Mouse (Mus musculus) E14TG2a.4 (cell line): ENCODE measurements at regions not wholly inside any gene's neighbourhood (a gene's known extent, or its start where the extent isn't known, plus 50 kb on each side); places are given as distances from the start of the nearest gene placed in this dataset.

Source experiments
- CTCF ChIP-seq: conservative IDR thresholded peaks from 2 replicates; pipeline ENCODE4 v1.5.1; 2014; ENCODE audit warnings: low read length
- NANOG ChIP-seq: IDR thresholded peaks from 2 replicates; pipeline ENCODE4 v1.6.1; 2014; ENCODE audit warnings: borderline replicate concordance, low read length, mixed read lengths

GRCm38 (mm10) chr2:149664377-149664776 is 164.6 kb upstream of the Syndig1 start:
- TF ChIP-seq CTCF, result no peak
- no peak for TF ChIP-seq NANOG
